Mouse (Mus musculus) E14TG2a.4 (cell line): ENCODE data around the gene Vangl2.

ENCODE experiments used
- CTCF ChIP-seq: conservative IDR thresholded peaks from 2 replicates; pipeline ENCODE4 v1.5.1; 2014; ENCODE audit warnings: low read length
- NANOG ChIP-seq: IDR thresholded peaks from 2 replicates; pipeline ENCODE4 v1.6.1; 2014; ENCODE audit warnings: borderline replicate concordance, low read length, mixed read lengths
- POU5F1 ChIP-seq: IDR thresholded peaks from 2 replicates; pipeline ENCODE4 v1.6.1; 2014; ENCODE audit warnings: low read length, borderline replicate concordance

GRCm38 (mm10) chr1:171976826-171977539, 51.3 kb downstream of the Vangl2 start:
- TF ChIP-seq CTCF (no peak), POU5F1 (no peak), NANOG (no peak)
